Mouse (Mus musculus) ES-CJ7 (cell line): ENCODE data around the gene Tacc2.
A peak's percentile ranks its signal among the peaks of the same experiment; 100 is the strongest.

Experiments used
- DNase-seq: peaks from one replicate; pipeline ENCODE4 v3.0.0; 2011; ENCODE audit warnings: low read depth, low spot score

Gene Tacc2

DNA sequence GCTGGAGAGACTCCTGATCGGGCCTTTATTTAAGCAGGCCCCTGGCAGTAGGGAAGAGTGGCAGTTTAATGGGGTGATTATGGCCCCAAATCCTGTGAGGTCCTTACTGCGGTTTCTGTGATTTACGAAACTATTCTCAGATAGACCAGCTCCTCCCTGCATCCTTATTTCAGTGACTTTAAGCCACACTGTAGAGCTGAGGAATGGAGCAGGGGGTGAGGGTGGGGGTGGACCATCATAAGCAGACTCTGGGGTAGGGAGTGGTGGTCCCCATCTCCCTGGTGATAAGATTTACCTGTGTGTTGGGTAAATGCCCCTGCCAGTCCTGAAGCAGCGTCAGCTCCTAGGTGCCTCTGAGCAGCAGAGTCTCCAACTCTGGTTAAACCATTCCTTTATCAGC is 29.7 kb downstream of the Tacc2 start:
- no peak for DNase-seq

DNA sequence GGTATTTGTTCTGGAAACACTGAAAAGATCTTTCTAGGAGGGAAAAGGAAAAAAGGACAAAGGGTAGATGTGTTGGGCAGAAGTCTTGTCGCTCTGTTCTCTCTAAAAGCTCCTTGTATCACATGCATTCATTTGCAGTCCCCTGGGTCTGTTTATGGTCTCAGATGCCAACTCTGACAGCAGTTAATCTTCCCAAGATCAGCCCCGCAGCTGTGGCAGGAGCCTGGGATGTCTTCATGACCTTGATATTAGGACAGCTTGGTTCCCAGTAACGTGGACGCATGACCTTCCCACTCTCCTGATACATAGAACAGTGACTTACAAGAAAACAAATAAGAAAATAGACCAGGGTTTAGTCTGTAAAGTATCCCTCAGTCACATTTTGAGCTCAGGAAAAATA is 36.7 kb downstream of the Tacc2 start:
- no peak for DNase-seq

DNA sequence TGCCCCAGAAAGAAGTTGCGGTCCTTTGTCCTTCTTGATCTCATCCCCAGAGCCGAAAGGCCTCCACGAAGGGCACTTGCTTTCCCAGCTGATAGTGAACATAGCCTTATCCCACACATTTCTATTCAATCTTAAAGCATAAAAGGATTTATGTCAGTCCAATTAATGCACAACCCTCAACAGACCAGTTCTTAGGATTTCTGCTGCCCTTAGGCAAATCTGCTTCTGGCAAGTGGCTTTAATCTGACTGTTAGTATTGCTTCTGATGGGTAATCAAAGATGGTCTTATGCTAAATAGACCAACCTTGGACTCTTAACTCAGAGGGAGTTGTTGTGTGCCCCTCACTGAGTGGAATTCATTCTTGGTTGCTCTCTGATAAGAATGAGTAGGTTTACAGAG is 40.4 kb downstream of the Tacc2 start:
- no peak for DNase-seq

DNA sequence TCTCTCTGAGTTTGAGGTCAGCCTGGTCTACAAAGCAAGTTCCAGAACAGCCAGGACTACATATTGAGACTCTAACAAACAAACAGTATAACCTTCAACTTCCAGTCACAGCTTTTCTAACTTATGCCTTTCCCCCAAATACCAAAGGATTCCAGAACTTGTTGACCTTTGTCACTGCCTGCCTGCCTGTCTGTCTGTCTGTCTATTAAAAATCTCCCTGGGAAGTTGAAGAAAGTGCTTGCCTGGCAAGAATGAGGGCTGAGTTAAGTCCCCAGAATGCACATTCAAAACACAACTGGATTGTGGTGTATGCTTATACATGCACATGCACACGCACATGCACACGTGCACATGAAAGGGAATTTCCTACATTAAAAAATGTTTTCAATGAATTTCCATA is 43.8 kb downstream of the Tacc2 start:
- no peak for DNase-seq

DNA sequence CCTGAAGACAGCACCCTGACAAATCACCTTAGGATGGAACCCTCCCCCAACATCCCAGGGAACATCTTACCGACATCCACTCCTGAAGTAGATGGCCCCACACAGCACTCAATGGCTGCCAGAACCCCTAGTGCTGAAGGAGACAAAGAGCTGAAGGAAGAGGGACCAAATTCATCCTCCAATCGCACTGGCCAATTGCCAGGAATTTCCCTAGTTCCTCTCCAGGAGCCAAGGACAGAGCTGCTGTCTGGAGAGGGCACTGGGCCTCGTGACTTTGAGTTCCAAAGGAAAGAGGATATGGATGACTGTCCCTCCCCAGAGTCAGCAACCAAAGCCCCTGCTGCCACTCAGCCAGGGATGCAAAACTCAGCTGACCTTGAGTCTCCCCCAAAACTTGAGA is 44.7 kb downstream of the Tacc2 start:
- no peak for DNase-seq

DNA sequence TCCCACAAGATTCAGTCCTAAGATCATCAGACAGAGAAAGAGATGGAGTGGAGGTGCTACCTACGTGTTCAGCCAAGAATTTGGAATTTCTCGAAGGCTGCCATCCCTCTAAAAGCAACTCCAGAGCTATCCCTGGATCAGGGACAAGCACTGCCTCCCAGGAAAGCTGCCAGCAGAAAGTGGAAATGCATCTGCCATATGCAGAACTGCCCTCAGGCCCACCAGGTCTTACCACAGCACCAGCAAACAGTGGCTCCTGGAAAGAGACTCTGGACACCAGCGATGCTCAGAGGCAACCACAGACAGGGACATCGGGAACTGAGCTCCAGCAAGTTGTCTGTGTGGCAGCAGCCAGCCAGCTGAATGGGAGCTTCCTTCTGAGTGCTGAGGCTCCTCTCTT is 45.1 kb downstream of the Tacc2 start:
- no peak for DNase-seq

DNA sequence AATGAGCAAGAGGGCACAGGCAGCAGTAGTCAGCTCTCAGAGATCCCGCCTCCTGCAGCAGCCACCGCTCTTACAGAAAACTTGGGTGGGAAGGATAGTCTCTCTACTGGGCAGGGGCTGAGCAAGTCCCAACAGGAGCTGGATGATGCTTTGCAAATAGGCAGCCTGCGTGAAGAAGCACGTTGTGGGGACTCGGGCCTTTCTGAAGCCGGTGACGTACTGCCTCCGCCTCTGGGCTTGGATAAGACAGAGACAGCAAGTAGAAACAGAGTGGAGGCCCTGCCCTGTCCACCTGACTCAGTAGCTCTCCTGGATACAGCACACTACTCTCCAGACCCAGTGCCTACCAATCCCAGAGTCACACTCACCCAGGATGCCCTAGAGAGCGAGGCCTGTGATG is 47.1 kb downstream of the Tacc2 start:
- DNase-seq, result no peak

DNA sequence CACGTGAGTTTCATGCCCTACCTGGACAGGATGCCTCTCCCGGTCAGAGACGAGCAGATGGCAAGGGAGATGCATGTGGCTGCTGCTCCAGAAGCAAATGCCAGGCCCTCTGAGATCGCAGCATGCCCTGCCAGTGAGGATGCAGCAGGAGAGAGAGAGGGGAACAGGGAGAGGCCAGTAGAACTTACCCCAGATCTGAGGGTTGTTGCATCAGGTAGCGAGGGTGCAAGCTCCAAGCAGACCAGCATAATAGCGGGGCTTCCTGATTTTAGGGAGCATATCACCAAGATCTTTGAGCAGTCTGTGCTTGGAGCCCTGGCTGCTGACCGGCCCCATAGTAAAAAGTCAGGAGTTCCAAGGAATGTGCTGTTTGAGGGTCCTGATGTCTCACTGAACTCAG is 48.1 kb downstream of the Tacc2 start:
- no peak for DNase-seq

DNA sequence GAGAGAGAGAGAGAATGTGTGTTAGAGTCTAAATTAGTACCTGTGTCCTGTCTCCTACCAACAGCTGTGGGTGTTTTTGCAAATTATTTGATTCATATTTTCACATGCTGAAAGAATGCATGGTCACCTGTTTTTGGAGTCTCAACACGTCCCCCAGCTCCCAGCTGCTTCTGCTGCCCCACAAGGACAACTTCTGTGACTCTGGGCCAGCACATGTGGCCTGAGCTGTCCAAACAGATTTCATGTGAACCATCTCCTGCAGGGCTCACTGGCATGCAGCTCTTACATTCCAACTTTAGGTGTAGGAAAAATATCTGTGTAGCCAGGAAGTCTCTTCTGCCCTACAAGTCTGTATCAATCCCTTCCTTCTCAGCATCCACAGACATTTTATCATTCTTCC is 51.4 kb downstream of the Tacc2 start:
- DNase-seq, result no peak

DNA sequence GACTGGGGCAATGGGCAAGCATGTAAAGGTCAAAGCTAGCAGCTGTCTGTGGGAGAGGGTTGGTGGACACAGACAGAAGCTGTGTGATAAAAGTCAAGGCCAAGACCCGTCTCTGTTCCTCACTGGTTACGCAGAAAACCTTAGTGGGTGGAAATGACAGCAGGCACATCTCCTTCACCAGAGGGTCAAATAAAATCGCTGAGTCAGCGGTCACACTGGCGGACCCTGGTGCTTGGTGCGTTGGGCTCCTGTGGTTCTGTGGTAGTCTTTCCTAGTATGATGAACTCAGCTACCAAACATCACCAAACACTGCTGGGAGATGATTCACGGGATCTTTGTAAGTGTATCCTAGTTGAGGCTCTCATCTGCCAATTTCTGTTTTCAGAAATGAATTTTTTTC is 52.8 kb downstream of the Tacc2 start:
- no peak for DNase-seq

DNA sequence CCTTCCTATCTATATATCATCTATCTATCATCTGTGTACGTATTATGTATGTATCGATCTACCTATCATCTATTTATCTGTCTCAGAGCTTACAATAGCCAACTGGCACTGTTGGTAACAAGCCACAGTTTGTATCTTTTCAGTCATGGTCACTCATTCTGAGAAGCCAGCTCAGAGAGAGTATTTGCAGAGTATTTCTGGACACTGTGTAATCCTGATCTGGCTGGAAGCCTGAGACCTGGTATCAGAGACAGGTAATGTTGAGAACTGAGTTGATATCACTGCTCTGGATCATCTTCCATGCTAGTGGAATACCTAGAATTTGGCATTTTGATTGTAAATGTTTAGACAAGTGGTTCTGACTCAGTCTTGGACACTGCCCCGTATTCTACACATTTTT is 53.7 kb downstream of the Tacc2 start:
- DNase-seq, result no peak

DNA sequence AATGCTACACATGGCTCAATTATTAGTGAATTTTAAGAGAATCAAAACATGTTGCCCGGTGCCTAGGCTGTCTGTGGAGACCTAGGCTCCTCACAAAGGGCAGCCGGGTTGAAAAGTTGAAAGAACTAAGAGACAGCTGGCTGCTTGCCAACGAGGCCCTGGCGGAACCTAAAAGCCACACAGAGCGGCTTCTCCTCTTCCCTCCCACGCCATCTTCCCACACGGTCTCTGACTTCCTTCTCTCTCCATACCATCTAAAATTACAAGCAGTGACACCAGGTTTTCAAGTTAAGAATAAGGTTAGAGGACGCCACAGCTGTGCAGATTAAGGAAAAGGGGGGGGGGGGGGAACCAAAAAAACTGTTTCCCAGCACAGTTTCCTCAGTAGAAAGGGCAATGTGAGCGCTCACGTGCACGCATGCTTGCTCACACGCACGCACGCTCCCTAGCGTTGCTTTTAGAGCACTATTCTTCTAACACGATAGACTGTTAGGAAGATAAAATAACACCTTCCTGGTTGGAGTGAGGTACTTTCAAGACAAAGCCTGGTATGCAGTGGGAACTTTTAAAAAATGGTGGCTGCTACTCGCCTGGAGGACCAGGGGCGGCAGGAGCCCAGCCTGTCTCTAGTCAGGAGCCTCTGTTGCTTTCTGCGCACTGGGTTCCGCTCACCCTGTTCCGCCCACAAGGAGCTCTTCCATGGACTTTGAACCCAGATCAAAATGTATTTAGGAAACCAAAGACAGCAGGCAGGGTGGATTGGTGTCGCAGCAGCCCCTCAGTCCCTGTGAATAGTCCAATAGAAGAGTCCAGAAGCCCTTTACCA is 54.5 kb downstream of the Tacc2 start:
- DNase-seq, result peak; percentile 39

DNA sequence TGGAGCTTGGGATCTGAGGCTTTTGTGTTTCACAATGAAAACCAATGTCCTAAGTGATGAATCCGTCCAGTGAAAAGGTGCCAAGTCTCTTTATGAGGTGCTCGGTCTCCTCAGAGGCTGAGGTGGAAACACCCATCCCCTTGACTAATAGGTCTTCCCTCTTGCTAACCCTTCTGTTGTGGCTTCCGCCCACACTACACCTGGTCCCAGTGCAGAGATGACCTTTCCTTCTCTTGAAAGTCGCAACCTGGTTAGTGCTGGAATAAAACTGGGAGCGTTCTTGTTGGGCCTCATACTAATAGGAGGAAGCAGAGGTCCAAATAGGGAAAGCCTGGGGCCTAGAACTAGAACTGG is 55.1 kb downstream of the Tacc2 start:
- no peak for DNase-seq

DNA sequence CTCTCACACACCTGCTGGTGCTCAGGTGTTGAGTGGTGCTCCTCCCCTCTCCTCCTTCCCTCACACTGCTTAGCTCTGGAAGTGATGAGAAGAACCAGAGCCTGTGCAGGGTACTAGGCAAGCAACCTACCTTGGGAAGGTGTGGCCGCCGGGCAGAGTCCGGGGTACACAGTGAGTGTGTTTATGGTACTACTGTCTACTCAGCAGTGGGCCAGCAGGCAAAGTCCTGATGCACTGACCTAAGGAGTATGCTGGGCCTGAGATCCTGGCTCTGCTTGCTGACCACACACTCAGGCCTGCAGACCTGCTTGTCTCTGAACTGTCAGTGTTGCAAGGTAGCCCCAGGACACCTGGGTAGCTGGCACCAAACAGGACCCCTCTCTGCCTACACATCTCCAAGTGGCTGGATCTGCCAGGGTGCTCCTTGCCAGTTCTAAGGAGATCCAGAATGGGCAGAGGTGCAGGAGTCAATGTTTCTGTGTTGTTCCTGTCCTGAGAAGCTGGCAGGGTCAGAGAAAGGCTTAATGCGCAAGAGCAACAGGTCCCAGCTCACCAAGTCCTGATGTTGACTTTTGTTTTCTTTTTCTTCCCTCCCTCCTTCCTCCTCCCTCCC is 57.1 kb downstream of the Tacc2 start:
- no peak for DNase-seq

DNA sequence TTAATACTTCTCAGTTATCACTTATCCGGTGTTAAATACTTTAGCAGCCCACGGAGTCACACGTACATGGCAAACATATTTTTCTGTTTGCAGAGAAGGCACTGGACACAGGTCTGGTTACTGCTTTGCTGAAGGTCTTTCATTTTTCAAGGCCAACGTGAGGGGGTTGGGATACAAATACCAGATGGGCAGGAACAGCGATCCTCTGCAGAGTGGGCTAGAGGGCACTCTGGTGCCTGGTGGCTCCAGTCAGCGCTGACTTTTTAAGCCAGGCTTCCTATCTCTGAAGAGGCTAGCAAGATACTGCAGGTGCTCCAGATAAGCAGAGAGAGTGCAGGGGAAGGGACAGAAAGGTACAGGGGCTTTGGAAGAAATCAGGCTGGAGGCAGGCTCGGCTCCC is 58.0 kb downstream of the Tacc2 start:
- DNase-seq, result no peak

DNA sequence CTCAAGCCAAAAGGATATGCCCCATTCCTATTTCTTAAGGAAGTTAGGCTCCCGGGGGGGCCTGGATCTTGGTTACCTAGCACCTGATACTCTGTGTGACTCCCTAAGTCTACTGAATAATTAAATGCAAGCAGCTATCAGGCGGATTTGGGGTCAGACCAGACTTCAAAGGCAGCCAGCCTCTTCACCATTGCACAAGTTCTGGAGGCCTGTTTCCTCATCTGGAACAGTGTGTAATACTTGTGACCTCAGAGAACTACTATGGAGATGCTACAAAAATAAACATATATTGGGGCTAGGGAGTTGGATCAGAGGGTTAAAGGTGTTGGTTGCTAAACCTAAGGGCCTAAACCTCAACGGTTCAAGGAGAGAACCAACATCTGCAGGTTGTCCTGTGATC is 59.0 kb downstream of the Tacc2 start:
- no peak for DNase-seq

DNA sequence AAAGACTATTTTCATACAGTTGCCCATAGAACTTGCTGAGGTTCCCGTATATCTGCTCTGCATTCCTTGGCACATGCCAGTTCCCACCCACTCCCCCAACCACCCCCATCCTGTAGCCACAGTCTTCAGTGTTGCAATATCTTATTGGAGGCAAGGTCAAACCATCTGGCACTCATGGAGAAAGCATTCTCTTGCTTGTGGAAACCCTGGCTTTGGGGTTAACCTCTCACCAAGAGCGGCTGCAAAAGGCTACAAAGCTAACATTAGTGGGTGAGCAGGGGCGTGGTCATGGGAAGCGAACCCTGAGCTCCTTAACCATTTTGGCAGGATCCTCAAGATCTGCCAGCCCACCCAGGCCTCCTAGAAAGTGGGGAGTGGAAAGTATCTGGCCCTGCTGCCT is 59.7 kb downstream of the Tacc2 start:
- no peak for DNase-seq

DNA sequence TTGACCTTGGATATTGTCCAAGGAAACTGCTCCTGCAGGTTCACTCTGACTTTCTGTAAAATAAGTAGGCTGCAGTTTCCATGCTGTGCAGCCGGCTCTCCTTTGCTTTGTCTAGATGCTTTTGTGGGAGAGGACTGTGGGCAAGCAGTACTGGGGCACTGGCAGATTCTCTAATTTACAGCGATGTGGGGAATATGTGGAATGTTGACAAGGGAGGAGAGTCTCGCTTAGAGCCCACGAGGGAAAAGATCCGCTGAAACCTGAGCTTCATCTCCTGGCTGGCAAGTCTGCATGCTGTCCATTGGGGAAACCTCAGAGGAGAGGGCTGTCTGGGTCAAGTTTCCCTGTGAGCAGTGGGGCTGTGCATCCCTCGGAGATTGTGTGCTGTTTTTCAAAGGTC is 60.6 kb downstream of the Tacc2 start:
- DNase-seq, result no peak

DNA sequence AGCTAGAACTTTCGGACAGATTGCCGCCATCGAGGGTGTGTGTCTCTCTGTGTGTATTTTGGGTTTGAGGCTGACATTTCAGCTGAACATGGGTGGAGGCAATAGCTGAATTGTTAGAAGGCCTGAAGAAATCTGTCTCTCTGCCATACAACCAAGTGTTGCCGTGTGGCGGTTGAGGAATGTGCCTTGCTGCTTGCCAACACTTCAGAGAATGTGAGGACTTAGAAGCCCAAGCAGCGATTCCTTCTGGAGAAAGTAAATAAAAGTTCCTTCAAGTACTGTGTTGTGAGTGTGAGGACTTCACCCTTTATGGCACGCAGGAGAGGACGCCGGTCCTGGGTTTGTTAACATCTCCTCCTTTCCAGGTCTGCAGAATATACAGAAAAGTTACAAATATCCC is 63.4 kb downstream of the Tacc2 start:
- DNase-seq, result no peak

DNA sequence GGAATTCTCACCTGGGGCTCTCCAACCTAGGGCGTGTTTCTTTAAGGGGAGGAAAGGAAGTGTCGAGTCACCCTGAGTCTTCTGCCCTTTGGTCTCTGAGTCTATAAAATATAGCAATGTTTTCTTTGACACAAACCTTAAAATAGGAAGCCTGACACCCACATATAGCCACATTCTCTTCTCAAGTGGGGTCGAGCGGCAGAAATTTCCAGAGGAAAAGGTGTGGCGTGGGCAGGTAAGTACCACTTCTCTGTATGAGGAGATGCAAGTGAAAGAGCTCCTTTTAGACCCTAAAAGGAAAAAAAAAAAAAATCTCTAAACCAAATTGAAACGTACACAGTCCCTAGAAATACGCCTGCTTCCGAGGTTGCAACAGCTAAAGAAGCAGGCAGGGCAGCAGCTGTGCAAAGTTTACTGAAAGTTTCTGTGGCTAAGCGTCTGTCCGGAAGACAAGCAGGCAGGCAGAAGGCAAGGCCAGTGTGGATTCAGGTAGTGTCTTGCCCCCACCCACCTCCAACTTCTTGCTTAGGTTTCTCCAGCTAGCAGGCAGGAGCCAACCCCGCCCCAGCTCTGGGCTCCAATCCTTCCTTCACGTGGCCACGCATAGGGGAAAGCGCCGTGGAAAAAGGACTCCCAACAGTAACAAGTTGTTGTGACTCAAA is 68.2 kb downstream of the Tacc2 start:
- DNase-seq, result peak; percentile 74

DNA sequence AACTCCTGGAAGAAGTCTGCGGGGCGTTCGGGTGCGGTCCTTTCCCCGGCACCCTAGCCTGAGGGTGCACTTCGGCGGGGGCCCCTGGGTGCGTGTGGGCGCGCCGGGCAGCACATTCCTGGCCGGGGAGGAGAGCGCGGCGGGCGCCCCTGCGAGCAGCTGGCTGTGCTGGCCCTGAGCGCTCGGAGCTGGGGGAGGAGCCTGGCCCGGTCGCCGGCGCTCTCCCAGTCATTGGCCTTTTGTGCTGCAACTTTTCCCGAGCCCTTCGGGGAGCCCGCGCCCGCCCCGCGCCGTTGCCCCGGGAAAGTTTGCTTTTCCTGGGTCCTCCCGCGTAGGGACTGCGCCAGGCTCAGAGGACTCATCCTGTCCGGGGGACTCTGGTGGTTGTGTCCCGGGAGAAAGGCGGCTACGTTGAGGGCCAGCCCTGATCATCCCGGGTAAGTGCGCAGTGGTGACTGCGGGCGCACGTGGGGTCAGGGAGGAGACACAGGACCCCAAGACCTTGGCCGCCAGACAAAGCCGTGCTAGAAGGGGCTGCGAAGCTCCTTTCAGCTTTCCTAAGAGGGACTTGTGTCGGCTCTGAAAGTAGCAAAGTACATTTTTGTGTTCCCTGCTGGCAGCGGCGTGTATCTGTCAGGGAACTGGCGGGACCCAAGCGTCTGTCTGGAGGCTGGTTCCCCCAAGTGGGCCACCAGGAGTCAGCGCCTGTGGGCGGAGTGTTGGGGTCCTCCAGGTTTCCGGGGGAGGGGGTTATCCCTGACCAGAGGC is 68.9 kb downstream of the Tacc2 start:
- DNase-seq, result peak; percentile 70

DNA sequence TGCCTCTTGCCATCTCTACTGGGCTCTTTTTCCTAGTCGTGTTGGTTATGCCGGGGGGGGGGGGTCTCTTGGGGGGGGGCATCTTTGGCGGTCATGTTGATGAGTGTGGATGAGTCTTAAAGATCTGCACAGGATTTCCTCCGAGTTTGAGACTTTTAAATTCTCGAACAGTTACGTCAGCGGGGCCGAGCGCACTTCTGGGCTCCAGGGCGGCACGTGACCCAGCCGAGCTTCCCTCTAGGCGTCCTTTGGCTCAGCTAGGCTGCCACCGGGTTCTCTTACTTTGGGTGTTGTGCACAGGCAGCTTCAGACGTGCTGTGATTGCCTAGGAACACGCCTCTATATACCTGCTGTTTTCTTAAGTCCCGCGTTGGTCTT is 69.5 kb downstream of the Tacc2 start:
- peak; percentile 77 for DNase-seq
